Mouse (Mus musculus): ENCODE measurements around the gene Anapc2. TPM values are rescaled to one million over a fixed set of nuclear protein-coding genes. Genes with fewer than 3 reads are reported as not detected.
"Not testable (repeated sequence)": the region's sequence is repeated elsewhere in the genome, so short reads cannot be mapped to it uniquely, and the experiment has no call there.

Anapc2 gene
- total RNA-seq, 1 experiment from 2014 or later = 82.2 TPM

- ATAC-seq (ENCODE audit: extremely low read depth, insufficient number of reproducible peaks, low FRiP score, poor library complexity, severe bottlenecking) = no peak
Measured at GRCm38 (mm10) chr2:25239766-25240165, 32.5 kb upstream of the Anapc2 start.

DNA sequence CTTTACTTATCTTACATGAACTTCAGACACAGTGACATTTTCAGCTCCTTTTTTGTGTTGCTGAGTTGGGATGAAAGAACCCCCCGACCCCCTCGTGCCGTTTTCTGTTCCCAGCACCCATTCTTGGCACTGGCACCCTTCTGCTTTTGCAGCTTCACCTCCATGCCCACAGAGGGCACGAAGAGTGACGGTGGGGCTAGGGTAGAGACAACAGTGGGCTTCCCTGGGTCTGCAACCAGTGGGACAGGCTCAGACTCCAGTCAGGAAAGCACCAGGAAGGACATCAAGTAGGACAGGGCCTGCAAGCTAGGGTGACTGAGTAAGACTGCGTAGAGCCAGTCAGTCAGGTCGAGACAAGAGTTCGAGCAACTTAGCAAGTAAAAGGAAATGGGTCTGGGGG is 32.0 kb upstream of the Anapc2 start:
- ATAC-seq (ENCODE audit: extremely low read depth, insufficient number of reproducible peaks, low FRiP score, poor library complexity, severe bottlenecking) = no peak

DNA sequence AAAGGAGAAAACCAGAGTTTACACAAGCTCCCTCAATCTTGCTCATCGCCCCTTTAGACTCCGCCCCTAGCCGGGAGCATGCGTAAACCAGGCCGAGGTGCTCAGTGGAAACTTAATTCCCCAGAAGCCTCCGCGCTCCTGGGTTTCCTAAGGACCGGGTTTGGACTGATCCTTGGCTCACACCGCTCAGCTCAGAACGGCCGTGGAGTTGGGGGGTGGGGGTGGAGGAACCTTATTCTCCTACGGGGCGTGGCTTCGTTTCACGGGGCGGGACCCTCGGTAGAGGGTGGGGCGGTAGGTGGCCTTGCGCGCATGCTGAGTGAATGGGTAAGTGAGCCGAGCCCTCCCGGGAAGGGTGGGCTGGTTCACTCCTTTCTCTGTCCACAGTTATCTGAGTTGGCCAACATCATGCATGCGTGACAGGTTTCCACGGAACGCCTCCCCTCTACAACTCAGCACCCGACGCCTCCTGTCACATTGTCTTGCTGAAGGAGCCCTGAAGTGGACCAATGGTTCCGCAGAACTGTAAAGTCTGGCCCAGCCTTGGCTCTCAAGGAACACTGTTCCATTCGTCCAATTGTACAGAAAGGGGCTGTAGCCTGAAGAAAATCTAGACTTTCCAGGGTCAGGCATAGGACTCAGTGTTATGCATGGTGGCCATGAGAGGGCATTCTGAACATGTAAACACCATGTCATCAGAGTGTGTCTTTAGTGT is 31.4 kb upstream of the Anapc2 start:
- 0 out of 2 replicates have a peak, but pooled peaks have one; percentile 15 for ATAC-seq (ENCODE audit: extremely low read depth, insufficient number of reproducible peaks, low FRiP score, poor library complexity, severe bottlenecking)

DNA sequence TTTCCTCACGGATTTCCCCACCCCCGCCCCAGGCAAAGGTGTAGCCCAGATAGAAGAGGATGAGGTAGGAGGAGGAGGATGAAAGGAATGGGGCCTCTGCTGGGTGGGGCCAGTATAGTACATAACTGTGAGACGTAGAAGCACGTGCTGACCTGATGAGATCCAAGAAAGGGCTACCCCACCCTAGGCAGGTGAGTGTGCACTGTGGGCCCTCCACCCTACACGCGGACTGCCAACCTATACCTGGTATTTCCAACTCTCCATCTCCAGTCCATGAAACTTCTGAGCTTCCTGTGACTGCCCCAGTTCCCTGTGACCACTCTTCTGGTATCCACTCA is 30.9 kb upstream of the Anapc2 start:
- ATAC-seq (ENCODE audit: extremely low read depth, insufficient number of reproducible peaks, low FRiP score, poor library complexity, severe bottlenecking) = no peak

DNA sequence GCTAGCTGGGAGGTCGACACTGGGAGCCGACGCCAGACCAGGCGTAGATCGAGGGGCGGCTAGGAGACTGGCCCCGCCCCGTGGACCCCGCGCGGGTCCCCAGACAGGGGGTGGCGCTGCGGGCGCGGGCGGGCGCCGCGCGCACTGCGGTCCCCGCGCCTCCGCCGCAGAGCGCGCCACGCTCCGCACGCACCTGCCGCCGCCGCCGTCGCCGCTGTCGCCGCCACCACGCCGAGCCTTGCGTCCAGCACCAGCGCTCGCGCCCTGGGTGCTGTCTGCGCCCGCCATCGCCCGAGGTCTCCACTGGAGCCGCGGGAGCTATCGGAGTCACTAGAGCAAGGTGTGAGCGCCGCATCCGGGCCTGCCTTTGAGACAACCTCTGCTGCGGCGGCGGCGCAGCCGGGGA is 30.2 kb upstream of the Anapc2 start, which contains the start of the genes Rnf208 and Cysrt1:
Gene Rnf208 (plus strand): TSS at position 155 of the 406 bp plus-strand sequence.
Gene Cysrt1 (minus strand): TSS at position 352 of the 406 bp plus-strand sequence.
- ATAC-seq (ENCODE audit: extremely low read depth, insufficient number of reproducible peaks, low FRiP score, poor library complexity, severe bottlenecking) = no peak

DNA sequence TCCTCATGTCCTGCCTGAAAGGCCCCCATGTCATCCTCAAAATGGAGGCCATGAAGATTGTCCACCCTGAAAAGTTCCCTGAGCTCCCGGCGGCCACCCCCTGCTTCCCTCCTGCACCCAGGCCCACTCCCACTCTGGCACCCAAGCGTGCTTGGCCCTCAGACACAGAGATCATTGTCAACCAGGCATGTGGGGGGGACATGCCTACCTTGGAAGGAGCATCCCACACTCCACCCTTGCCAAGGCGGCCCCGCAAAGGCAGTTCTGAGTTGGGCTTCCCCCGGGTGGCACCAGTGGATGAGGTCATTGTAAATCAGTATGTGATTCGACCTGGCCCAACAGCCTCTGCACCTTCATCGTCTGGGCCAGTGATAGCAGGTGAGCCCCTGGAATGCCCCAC is 28.9 kb upstream of the Anapc2 start:
- no peak for ATAC-seq (ENCODE audit: extremely low read depth, insufficient number of reproducible peaks, low FRiP score, poor library complexity, severe bottlenecking)

DNA sequence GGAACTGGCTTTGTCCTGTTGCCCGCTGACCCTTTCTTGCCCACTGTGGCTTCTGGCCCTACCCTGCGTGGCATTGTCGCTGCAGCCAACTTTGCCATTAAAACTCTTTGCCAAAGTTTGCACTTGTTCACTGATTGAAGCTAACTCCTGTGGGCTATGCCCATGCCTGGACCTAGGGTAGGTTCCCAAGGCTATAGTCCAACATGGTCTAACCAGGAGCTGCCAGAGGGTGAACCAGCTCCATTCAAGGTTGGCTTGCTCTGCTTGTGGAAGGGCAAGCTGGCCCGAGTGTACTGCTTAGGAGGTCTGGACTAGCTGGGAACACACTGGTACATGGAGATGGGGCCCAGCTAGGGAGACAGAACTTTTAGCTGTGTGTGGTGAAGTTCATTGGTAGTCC is 28.1 kb upstream of the Anapc2 start:
- no peak for ATAC-seq (ENCODE audit: extremely low read depth, insufficient number of reproducible peaks, low FRiP score, poor library complexity, severe bottlenecking)

GRCm38 (mm10) chr2:25246183-25247072 is 25.9 kb upstream of the Anapc2 start, which contains the start of gene AL732309.1:
TSS of gene AL732309.1 (minus strand) at chr2:25246863.
- no peak for ATAC-seq (ENCODE audit: extremely low read depth, insufficient number of reproducible peaks, low FRiP score, poor library complexity, severe bottlenecking)

DNA sequence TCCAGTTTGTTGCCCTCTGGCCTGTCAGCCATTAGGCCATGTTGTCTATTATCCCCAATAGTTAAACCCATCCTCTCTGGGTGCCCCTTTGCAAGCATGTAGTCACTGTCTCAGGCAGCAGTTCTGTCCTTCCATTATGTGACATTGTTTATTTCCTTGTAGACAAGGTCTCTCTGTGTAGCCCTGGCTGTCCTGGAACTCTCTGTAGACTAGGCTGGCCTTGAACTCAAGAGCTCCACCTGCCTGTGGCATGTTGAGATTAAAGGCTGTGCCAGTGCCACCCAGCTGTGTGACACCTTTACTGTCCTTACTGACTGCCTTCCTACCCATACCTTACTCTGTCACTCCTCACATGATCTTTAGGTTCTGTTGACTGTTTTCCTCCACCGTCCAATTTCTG is 19.9 kb upstream of the Anapc2 start:
- ATAC-seq (ENCODE audit: extremely low read depth, insufficient number of reproducible peaks, low FRiP score, poor library complexity, severe bottlenecking) = no peak

DNA sequence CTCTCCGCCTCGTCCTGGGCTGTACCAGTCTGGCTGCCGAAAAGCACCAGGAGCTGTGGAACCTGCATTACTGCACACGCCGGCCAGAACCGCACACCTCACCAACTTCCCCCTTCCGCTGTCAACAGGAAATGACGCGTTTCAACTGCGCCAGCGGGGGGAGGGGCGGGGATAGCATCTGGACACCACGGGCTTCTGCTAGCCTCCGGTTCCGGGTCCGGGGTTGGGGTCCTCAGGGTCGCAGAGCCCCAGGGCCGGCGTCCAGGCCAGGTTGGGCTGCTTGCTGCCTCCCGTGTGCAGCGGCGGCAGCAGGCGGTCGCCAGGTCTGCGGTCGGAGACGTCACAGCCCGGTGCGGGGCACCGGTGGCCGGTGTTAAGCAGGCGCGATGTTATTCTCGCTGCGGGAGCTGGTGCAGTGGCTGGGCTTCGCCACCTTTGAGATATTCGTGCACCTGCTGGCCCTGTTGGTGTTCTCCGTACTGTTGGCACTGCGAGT is 16.9 kb upstream of the Anapc2 start, which contains the start of gene Tmem203:
Gene Tmem203 (plus strand): TSS at position 156 of the 496 bp plus-strand sequence.
- ATAC-seq (ENCODE audit: extremely low read depth, insufficient number of reproducible peaks, low FRiP score, poor library complexity, severe bottlenecking) = peak; percentile 95

DNA sequence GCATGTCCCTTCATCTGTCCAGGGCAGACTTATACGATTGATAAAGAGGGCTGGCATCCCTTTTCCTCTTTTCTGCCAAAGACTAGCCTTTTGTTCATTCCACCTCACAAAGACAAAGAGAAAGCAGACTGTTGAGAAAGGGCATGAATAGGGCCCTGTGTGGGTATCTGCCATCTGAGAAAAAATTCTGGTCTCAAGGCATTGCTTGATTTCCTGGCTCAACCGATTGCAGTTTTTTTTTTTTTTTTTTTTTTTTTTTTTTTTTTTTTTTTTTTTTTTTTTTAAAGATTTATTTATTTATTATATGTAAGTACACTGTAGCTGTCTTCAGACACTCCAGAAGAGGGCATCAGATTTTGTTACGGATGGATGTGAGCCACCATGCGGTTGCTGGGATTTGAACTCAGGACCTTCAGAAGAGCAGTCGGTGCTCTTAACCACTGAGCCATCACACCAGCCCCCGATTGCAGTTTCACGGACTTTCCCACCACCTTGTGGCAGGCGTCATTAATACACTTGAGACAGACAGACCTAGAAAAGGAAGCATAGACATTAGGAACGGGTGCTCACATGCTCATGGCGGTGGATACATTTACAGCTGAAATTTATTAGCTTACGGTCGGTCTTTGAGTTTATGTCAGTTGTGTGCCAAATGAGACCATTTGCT is 15.7 kb upstream of the Anapc2 start:
- peak; percentile 49 for ATAC-seq (ENCODE audit: extremely low read depth, insufficient number of reproducible peaks, low FRiP score, poor library complexity, severe bottlenecking)

- ATAC-seq (ENCODE audit: extremely low read depth, insufficient number of reproducible peaks, low FRiP score, poor library complexity, severe bottlenecking) = not testable (repeated sequence)
Measured at GRCm38 (mm10) chr2:25257250-25257649, 15.0 kb upstream of the Anapc2 start.

- no peak for ATAC-seq (ENCODE audit: extremely low read depth, insufficient number of reproducible peaks, low FRiP score, poor library complexity, severe bottlenecking)
Measured at GRCm38 (mm10) chr2:25258887-25259286, 13.4 kb upstream of the Anapc2 start.

DNA sequence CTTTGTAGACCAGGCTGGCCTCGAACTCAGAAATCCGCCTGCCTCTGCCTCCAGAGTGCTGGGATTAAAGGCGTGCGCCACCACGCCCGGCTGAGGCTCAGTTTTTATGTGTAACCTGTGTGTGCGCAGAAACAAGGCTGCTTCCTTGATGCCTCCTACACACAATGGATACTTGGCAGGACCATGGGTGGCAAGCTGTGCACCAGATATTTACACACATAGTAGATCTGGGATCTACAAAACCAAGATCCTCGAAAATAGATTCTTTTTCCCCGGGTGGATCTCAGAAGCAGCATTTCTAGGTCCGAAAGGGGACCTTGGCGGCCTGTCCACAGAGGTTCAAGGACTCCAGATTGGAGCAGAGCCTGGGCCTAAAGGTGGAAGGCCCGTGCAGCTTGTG is 10.4 kb upstream of the Anapc2 start:
- no peak; the same call in 1 of the 2 replicates for ATAC-seq (ENCODE audit: extremely low read depth, insufficient number of reproducible peaks, low FRiP score, poor library complexity, severe bottlenecking)

DNA sequence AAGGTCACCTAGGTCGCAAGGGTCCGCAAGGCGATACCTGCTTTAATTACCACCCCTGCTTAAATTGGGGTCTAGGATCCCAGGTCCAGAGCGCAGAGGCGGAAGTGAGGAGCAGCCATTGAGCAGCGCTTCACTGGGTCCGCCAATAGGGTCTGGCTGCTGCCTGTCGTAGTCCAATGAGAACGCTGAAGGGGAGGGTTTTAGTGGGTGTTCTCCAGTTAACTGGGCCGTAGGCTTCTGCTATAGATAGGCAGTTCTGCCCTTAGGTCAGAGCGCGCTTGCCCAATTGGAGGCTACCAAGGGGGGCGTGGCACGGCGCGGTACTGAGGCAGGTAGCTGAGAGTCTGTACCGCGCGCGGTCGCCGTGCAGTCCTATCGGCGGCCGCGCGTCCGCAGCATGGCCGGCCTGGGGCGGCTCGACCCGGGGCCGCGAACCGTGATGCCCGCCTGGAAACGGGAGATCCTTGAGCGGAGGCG is 9.9 kb upstream of the Anapc2 start, which contains the start of gene Tprn:
Gene Tprn (plus strand): TSS at position 328 of the 477 bp plus-strand sequence.
- peak; percentile 98 for ATAC-seq (ENCODE audit: extremely low read depth, insufficient number of reproducible peaks, low FRiP score, poor library complexity, severe bottlenecking)

DNA sequence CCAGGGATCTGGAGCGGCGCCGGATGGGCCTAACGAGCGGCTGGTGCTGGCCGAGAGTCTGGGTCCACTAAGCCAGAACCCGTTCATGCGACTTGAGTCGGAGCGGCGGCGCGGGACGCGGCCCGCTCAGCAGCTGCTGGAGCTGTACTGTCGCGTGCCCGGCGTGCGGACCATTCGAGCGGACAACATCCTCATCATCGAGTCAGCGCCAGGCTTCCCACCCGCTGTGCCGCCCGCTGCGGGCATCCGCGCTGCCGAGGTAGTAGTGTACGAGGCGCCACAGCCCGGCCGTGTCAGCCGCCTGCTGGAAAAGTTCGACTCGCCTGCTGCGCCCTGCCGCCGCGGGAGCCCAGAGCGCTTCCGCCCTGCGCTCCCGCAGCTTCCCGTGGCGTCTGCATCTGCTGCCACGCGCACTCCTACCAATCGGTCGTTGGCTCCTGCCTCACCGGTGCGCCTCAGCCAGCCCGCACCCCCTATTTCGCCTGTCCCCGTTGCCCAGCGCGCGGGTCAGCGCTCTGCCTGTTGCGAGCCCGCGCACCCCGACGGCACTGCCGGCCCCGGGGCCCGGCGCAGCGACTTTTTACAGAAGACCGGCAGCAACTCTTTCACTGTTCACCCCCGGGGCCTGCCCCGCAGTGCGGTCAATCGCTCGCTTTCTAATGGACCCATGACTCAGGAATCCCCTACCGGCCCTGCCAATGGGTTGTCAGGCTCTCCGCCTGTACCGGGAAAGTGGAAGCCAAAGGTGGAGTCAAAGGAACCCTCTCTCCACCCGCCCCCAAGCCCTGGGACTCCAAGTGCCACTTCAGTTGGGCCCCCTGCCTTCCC is 9.3 kb upstream of the Anapc2 start:
- ATAC-seq (ENCODE audit: extremely low read depth, insufficient number of reproducible peaks, low FRiP score, poor library complexity, severe bottlenecking) = no peak

- ATAC-seq (ENCODE audit: extremely low read depth, insufficient number of reproducible peaks, low FRiP score, poor library complexity, severe bottlenecking) = no peak
Measured at GRCm38 (mm10) chr2:25263623-25264285, 8.5 kb upstream of the Anapc2 start.

GRCm38 (mm10) chr2:25264286-25264660 is 8.0 kb upstream of the Anapc2 start:
- no peak for ATAC-seq (ENCODE audit: extremely low read depth, insufficient number of reproducible peaks, low FRiP score, poor library complexity, severe bottlenecking)
